Mouse (Mus musculus) intestine, postnatal 0 days (tissue): ENCODE measurements around the gene Epas1. TPM values are rescaled to one million over a fixed set of nuclear protein-coding genes. Genes with fewer than 3 reads are reported as not detected.

Source experiments
- ATAC-seq: fragments of 200-750 bp; cut with Nextera tagmentation; 2 replicates; pipeline ENCODE4 v1.8.0; 2017; ENCODE audit warnings: mild to moderate bottlenecking, moderate TSS enrichment, moderate library complexity
- H3K27ac ChIP-seq: fragments of 300-500 bp; sonication (generic); 2 replicates; pipeline ENCODE4 v1.5.1; 2014; ENCODE audit warnings: mild to moderate bottlenecking, low read depth, low read length, moderate library complexity
- H3K27me3 ChIP-seq: fragments of 300-500 bp; sonication (generic); replicated peaks from 2 replicates; pipeline ENCODE4 v1.6.1; 2014; ENCODE audit warnings: low read length, mixed read lengths; ENCODE audit not compliant: control insufficient read depth, insufficient read depth
- H3K36me3 ChIP-seq: fragments of 300-500 bp; sonication (generic); 2 replicates; pipeline ENCODE4 v1.6.1; 2014; ENCODE audit warnings: mild to moderate bottlenecking, moderate library complexity; ENCODE audit not compliant: control insufficient read depth, insufficient read depth
- H3K4me1 ChIP-seq: fragments of 300-500 bp; sonication (generic); replicated peaks from 2 replicates; pipeline ENCODE4 v1.6.1; 2014; ENCODE audit warnings: antibody characterized with exemption, low read length, mixed read lengths; ENCODE audit not compliant: control insufficient read depth, insufficient read depth
- H3K4me2 ChIP-seq: fragments of 300-500 bp; sonication (generic); replicated peaks from 2 replicates; pipeline ENCODE4 v1.6.1; 2014; ENCODE audit warnings: low read depth, mild to moderate bottlenecking, moderate library complexity
- H3K4me3 ChIP-seq: fragments of 300-500 bp; sonication (generic); 2 replicates; pipeline ENCODE4 v1.5.1; 2014; ENCODE audit warnings: low read depth, low read length
- H3K9ac ChIP-seq: fragments of 300-500 bp; sonication (generic); 2 replicates; pipeline ENCODE4 v1.6.1; 2014; ENCODE audit warnings: mild to moderate bottlenecking, low read depth, low read length
- H3K9me3 ChIP-seq: fragments of 300-500 bp; sonication (generic); 2 replicates; pipeline ENCODE4 v1.6.1; 2016; ENCODE audit warnings: mixed run types; ENCODE audit not compliant: control insufficient read depth
- CTCF ChIP-seq: sonication (generic); IDR thresholded peaks from 2 replicates; pipeline ENCODE4 v1.5.1; 2016; ENCODE audit warnings: low read depth, mild to moderate bottlenecking, control low read depth, antibody characterized with exemption, moderate library complexity
- WGBS: fragments of 180-500 bp; shearing (Covaris S2); extraction: QIAGEN DNeasy Blood & Tissue Kit; methylation state at CpG from one replicate; pipeline ENCODE4 v1.1.7; 2014; 5-methylcytosine and 5-hydroxymethylcytosine counted together
- polyA plus RNA-seq: library from polyadenylated mRNA; unstranded; fragments of >200 nt; fragmentation: Nextera tagmentation; extraction: Ambion mirVana; gene quantifications from 2 replicates; pipeline ENCODE4 v1.2.1, GENCODE M21; 2015

Gene Epas1
- polyA plus RNA-seq, 1 experiment from 2014 or later: 8.7 TPM

DNA sequence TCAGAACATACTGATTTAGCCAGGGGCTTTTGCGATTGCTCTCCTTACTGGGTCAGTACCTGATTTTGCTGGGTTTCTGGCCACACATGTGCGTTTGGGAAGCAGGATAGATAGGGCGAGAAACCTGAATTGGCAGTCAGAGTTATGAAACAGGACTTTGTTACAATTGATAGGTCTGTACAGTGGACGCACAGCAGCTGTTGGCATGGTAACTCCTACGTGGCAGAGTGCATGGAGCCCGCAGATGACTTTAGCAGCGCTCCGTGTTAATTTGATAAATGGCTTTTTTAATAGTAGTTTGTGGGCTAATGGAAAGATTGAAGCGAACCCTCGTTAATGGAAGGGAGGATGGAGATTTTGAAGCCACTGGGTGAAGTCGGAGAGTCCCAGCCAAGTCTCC lies 18.5 kb downstream of the Epas1 start:
- no peak overlapping the region for H3K9ac ChIP-seq
- H3K27me3 ChIP-seq: no peaks in the 10 kb centered on the region
- TF ChIP-seq CTCF: no peak
- no peak overlapping the region for H3K27ac ChIP-seq
- 75% methylated on average over 11 of the region's 11 CpGs for WGBS
- H3K36me3 ChIP-seq: no peaks in the 10 kb centered on the region
- ATAC-seq: no peak
- H3K9me3 ChIP-seq: no peaks in the 10 kb centered on the region
- H3K4me2 ChIP-seq: no peak overlapping the region
- H3K4me3 ChIP-seq: no peak overlapping the region
- no peaks in the 10 kb centered on the region; the same call in 1 of the 2 replicates for H3K4me1 ChIP-seq

GRCm38 (mm10) chr17:86772929-86773588 lies 19.6 kb downstream of the Epas1 start:
- no peak for TF ChIP-seq CTCF
- no peaks in the 10 kb centered on the region for H3K9me3 ChIP-seq
- no peak for ATAC-seq
- H3K27ac ChIP-seq: no peak overlapping the region
- no peak overlapping the region for H3K9ac ChIP-seq
- no peak overlapping the region for H3K4me2 ChIP-seq
- no peak overlapping the region for H3K4me3 ChIP-seq
- H3K4me1 ChIP-seq: no peaks in the 10 kb centered on the region; the same call in 1 of the 2 replicates
- H3K27me3 ChIP-seq: no peaks in the 10 kb centered on the region
- no peaks in the 10 kb centered on the region for H3K36me3 ChIP-seq
- WGBS: 90% methylated on average over 15 of the region's 15 CpGs

DNA sequence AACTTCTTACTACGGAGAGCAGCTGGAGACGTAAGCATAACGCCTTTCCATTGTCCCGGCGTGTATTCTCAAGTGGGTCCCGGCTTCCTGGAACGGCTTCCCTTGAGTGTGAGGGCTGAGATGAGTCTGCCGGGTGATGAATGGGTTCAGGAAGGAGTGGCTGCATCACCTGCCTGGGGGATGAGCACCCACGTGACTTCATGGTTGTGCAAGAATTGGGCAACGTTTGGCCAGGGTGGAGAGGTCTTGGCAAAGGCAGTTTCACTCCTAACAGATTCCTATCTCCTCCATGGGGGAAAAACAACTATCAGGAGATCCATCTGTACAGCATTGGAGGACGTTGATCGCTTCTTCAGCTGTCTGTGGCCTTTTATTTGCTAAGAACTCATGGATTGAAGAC lies 23.0 kb downstream of the Epas1 start:
- ATAC-seq: no peak
- H3K36me3 ChIP-seq: no peaks in the 10 kb centered on the region
- H3K4me2 ChIP-seq: no peak overlapping the region
- no peaks in the 10 kb centered on the region for H3K9me3 ChIP-seq
- no peak overlapping the region for H3K27ac ChIP-seq
- WGBS: 74% methylated on average over 12 of the region's 12 CpGs
- H3K4me1 ChIP-seq: no peaks in the 10 kb centered on the region
- no peak for TF ChIP-seq CTCF
- H3K9ac ChIP-seq: no peak overlapping the region
- no peaks in the 10 kb centered on the region for H3K27me3 ChIP-seq
- H3K4me3 ChIP-seq: no peak overlapping the region

DNA sequence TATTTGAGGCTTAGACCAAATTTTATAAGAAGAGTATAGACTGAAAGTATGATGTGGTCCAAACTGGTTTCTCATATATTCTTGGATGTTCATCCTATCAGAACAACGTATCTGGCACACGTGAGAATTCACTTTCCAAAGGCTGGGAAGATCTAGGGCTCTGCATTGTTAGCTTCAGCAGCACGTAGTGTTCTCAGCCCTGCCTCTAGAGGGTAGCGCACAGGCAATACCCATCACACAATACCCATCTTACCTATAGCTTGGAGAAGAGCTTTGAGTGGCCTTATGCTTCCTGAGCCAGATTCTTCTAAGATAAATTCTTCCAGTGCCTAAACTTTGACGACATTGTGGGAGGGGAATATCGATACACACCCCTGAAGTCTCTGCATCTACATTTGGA lies 24.6 kb downstream of the Epas1 start:
- no peak overlapping the region for H3K4me2 ChIP-seq
- no peaks in the 10 kb centered on the region for H3K36me3 ChIP-seq
- no peak overlapping the region for H3K27ac ChIP-seq
- H3K4me1 ChIP-seq: no peaks in the 10 kb centered on the region
- no peaks in the 10 kb centered on the region for H3K27me3 ChIP-seq
- peak; percentile 26 for TF ChIP-seq CTCF
- H3K9ac ChIP-seq: no peak overlapping the region
- WGBS: 91% methylated on average over 6 of the region's 6 CpGs
- no peak for ATAC-seq
- H3K4me3 ChIP-seq: no peak overlapping the region
- no peaks in the 10 kb centered on the region for H3K9me3 ChIP-seq

DNA sequence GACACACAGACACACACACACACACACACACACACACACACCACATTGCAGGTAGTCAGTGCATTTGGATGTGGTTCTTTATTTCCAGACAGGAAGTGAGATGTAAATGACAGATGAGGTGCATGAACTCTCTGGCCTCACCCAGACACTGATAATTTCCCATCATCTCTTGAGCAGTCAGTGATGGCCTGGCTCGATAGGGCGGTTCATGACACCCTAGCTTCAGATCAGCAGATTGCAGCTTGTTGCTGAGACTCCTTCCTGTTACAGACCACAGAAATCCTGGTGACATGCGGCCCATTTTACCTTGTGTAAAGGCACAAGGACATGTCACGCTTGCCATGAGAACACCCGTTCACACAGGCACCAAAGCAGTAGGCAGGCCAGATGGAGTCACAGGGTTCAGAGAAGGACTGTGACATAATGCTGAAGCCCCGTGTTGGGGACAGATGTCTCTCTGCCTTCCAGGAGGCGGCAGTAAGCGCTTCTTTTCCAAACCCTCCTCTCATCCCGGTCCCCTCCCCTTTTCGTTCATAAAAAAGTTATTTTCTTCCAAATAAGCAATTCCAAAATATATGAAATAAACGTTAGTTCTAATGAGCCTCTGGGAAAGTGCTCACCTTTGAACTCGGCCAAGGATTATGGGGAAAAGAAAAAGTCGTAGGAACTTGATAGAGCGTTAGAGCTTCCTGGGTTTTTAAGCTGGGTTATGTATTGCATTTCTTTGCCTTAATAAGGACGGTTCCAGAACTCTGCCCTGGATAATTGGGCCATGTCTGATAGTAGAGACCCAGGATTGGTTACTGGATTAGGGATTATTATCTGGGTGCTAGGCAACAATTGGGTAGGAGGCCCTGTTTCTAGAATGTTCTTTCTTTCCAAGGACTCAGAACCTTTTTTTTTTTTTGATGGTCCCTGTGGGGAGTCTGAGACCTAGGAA lies 26.0 kb downstream of the Epas1 start:
- no peaks in the 10 kb centered on the region for H3K36me3 ChIP-seq
- no peak for ATAC-seq
- H3K27ac ChIP-seq: no peak overlapping the region
- no peaks in the 10 kb centered on the region for H3K4me1 ChIP-seq
- H3K4me2 ChIP-seq: no peak overlapping the region
- H3K9me3 ChIP-seq: no peaks in the 10 kb centered on the region
- H3K9ac ChIP-seq: no peak overlapping the region
- H3K4me3 ChIP-seq: no peak overlapping the region
- no peaks in the 10 kb centered on the region for H3K27me3 ChIP-seq
- 68% methylated on average over 15 of the region's 15 CpGs for WGBS
- peak; percentile 17; the same call in 1 of the 2 replicates for TF ChIP-seq CTCF

DNA sequence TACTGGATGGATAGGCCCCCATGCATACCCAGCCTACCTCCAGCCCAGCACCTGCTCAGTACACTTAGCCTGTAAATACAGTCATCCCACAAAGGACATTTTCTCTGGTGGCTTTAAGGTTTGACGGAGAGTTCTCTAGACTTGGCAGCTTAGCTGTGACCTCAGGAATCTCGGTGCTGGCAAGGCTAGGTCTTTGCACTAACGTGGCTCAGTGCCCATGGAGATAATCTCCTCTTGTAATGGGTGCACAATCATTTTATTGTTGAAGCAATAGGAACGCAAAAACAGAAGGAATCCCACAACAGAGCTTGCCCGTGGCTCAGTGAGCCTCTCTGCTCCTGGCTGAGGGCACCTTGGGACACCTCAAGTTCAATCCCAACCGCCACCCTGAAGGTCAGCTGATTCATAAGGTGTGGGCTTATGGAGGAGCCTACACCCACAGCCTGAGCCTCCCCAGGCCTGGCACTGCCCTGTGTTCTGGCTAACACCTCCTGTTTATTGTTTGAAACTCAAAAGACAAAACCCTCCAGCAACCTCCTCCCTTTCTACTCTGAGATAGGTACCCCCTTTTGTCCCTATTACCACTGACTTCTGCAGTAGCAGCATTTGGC lies 27.3 kb downstream of the Epas1 start:
- H3K27ac ChIP-seq: no peak overlapping the region
- H3K27me3 ChIP-seq: no peaks in the 10 kb centered on the region
- H3K4me1 ChIP-seq: no peaks in the 10 kb centered on the region
- H3K36me3 ChIP-seq: no peaks in the 10 kb centered on the region
- H3K9me3 ChIP-seq: no peaks in the 10 kb centered on the region
- H3K9ac ChIP-seq: no peak overlapping the region
- no peak for TF ChIP-seq CTCF
- ATAC-seq: no peak
- 74% methylated on average over 6 of the region's 6 CpGs for WGBS
- no peak overlapping the region for H3K4me2 ChIP-seq
- no peak overlapping the region for H3K4me3 ChIP-seq
